Mouse (Mus musculus) c-Kit-positive CD71-negative TER-119-negative erythroid progenitor cells, embryonic 14.5 days (primary cell): Measurements from ENCODE around the gene Vangl2.
A peak's percentile ranks its signal among the peaks of the same experiment; 100 is the strongest.

ENCODE experiments used
- DNase-seq: peaks from one replicate; pipeline ENCODE4 v3.0.0-alpha.2; 2013; ENCODE audit warnings: low read depth

The Vangl2 gene

GRCm38 (mm10) chr1:172027809-172028102, 488 bp downstream of the Vangl2 start:
- no peak for DNase-seq

- peak; percentile 68 for DNase-seq
Measured at GRCm38 (mm10) chr1:172027010-172027808, 1.0 kb downstream of the Vangl2 start.

- DNase-seq, result peak; percentile 6
Measured at GRCm38 (mm10) chr1:172026201-172026901, 1.9 kb downstream of the Vangl2 start.

GRCm38 (mm10) chr1:172025201-172025904, 2.9 kb downstream of the Vangl2 start:
- DNase-seq, result no peak

GRCm38 (mm10) chr1:172024140-172024895, 3.9 kb downstream of the Vangl2 start:
- DNase-seq, result no peak

- no peak for DNase-seq
Measured at GRCm38 (mm10) chr1:172019863-172020521, 8.3 kb downstream of the Vangl2 start.

- no peak for DNase-seq
Measured at GRCm38 (mm10) chr1:172019339-172019738, 8.9 kb downstream of the Vangl2 start.

GRCm38 (mm10) chr1:172018336-172019311, 9.6 kb downstream of the Vangl2 start:
- DNase-seq, result no peak

GRCm38 (mm10) chr1:172017517-172018070, 10.7 kb downstream of the Vangl2 start:
- DNase-seq, result no peak

GRCm38 (mm10) chr1:172016660-172017516, 11.4 kb downstream of the Vangl2 start:
- DNase-seq, result no peak

GRCm38 (mm10) chr1:172016031-172016430, 12.2 kb downstream of the Vangl2 start:
- no peak for DNase-seq

GRCm38 (mm10) chr1:172015312-172015939, 12.8 kb downstream of the Vangl2 start:
- DNase-seq, result no peak

- no peak for DNase-seq
Measured at GRCm38 (mm10) chr1:172014771-172015170, 13.5 kb downstream of the Vangl2 start.

GRCm38 (mm10) chr1:172012030-172012429, 16.2 kb downstream of the Vangl2 start:
- DNase-seq, result peak; percentile 46

- no peak for DNase-seq
Measured at GRCm38 (mm10) chr1:172010042-172010824, 18.0 kb downstream of the Vangl2 start.

- DNase-seq, result no peak
Measured at GRCm38 (mm10) chr1:172009406-172009805, 18.8 kb downstream of the Vangl2 start.

- DNase-seq, result no peak
Measured at GRCm38 (mm10) chr1:172008351-172008750, 19.9 kb downstream of the Vangl2 start.

- DNase-seq, result no peak
Measured at GRCm38 (mm10) chr1:172007761-172008160, 20.5 kb downstream of the Vangl2 start.
